Mouse (Mus musculus) embryonic facial prominence, embryonic 14.5 days (tissue): ENCODE results near the gene Snrnp35. TPM values are rescaled to one million over a fixed set of nuclear protein-coding genes. Genes with fewer than 3 reads are reported as not detected.
"Not testable (repeated sequence)": the region's sequence is repeated elsewhere in the genome, so short reads cannot be mapped to it uniquely, and the experiment has no call there.

Experiments used
- ATAC-seq: fragments of 200-750 bp; cut with Nextera tagmentation; 2 replicates; pipeline ENCODE4 v1.8.0; 2017; ENCODE audit warnings: low read depth, moderate number of reproducible peaks, moderate TSS enrichment
- DNase-seq: peaks from one replicate; pipeline ENCODE4 v3.0.0-alpha.2; 2015; ENCODE audit warnings: low spot score
- H3K27ac ChIP-seq: fragments of 300-500 bp; sonication (generic); replicated peaks from 2 replicates; pipeline ENCODE4 v1.5.1; 2014; ENCODE audit warnings: low read depth, mild to moderate bottlenecking, low read length, moderate library complexity
- H3K27me3 ChIP-seq: fragments of 300-500 bp; sonication (generic); replicated peaks from 2 replicates; pipeline ENCODE4 v1.6.1; 2014; ENCODE audit warnings: low read length; ENCODE audit not compliant: control insufficient read depth, insufficient read depth
- H3K36me3 ChIP-seq: fragments of 300-500 bp; sonication (generic); 2 replicates; pipeline ENCODE4 v1.6.1; 2014; ENCODE audit warnings: low read length, mixed read lengths; ENCODE audit not compliant: control insufficient read depth, insufficient read depth
- H3K4me1 ChIP-seq: fragments of 300-500 bp; sonication (generic); 2 replicates; pipeline ENCODE4 v1.6.1; 2014; ENCODE audit warnings: antibody characterized with exemption, low read length; ENCODE audit not compliant: control insufficient read depth, insufficient read depth
- H3K4me2 ChIP-seq: fragments of 300-500 bp; sonication (generic); 2 replicates; pipeline ENCODE4 v1.6.1; 2014; ENCODE audit warnings: low read depth, mild to moderate bottlenecking, low read length, moderate library complexity, mixed read lengths
- H3K4me3 ChIP-seq: fragments of 300-500 bp; sonication (generic); 2 replicates; pipeline ENCODE4 v1.5.1; 2014; ENCODE audit warnings: low read depth, mild to moderate bottlenecking, low read length
- H3K9ac ChIP-seq: fragments of 300-500 bp; sonication (generic); 2 replicates; pipeline ENCODE4 v1.6.1; 2014; ENCODE audit warnings: low read depth, mild to moderate bottlenecking, low read length, moderate library complexity, mixed read lengths
- H3K9me3 ChIP-seq: fragments of 300-500 bp; sonication (generic); 2 replicates; pipeline ENCODE4 v1.6.1; 2016; ENCODE audit warnings: low read length; ENCODE audit not compliant: control insufficient read depth
- WGBS: fragments of 180-500 bp; shearing (Covaris S2); extraction: QIAGEN DNeasy Blood & Tissue Kit; methylation state at CpG from one replicate; pipeline ENCODE4 v1.1.7; 2014; 5-methylcytosine and 5-hydroxymethylcytosine counted together
- polyA plus RNA-seq: library from polyadenylated mRNA; unstranded; fragments of >200 nt; fragmentation: Nextera tagmentation; extraction: Ambion mirVana; gene quantifications from 2 replicates; pipeline ENCODE4 v1.2.1, GENCODE M21; 2014

Gene Snrnp35
- polyA plus RNA-seq, 1 experiment from 2014 or later = 11.0 TPM

DNA sequence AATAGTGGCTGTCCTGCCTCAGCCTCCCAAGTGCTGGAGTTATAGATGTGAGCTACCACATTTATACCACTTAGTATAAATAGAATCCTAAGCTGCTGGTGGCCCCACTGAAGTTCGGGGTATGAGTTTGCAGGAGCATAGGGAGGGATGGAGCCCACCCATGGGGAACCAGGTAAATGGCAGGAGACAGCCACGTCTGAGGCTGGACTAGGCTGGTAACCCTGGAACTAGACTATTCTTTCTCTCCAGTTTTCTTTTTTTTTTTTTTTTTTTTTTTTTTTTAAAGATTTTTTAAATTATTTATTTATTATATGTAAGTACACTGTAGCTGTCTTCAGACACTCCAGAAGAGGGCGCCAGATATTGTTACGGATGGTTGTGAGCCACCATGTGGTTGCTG is 17.1 kb downstream of the Snrnp35 start:
- not testable (repeated sequence) for H3K27ac ChIP-seq, H3K4me3 ChIP-seq, H3K27me3 ChIP-seq, H3K4me2 ChIP-seq, H3K9ac ChIP-seq, H3K9me3 ChIP-seq, H3K4me1 ChIP-seq, ATAC-seq, DNase-seq
- 77% methylated on average over 2 of the region's 4 CpGs for WGBS
- H3K36me3 ChIP-seq = peaks cover 67% of the 10 kb centered on the region

DNA sequence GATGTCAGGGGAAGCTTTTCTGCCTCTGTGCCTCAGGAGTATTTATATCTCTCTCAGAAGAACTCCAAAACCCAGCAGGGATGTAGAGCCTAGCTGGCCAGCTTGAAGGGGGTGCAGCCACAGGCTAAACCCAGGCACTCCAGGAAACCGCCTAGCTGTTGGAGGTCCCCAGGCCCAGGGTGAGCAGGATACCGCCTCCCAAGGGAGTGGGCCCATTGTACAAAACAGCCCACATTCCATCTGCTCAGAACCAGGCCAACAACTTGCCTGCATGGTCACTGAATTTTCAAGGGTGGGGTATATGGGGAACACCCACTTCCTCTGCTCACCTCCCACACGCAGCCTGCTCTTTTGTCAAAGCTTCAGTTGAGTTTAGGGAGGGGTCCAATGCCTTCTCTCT is 17.6 kb downstream of the Snrnp35 start:
- Histone ChIP-seq H3K27me3 (no peaks in the 10 kb centered on the region), H3K4me1 (no peaks in the 10 kb centered on the region), H3K9ac (no peak overlapping the region), H3K27ac (no peak overlapping the region), H3K36me3 (peaks cover 64% of the 10 kb centered on the region), H3K4me3 (no peak overlapping the region), H3K9me3 (no peaks in the 10 kb centered on the region), H3K4me2 (no peak overlapping the region)
- 88% methylated on average over 3 of the region's 3 CpGs for WGBS
- DNase-seq (no peak), ATAC-seq (no peak)

DNA sequence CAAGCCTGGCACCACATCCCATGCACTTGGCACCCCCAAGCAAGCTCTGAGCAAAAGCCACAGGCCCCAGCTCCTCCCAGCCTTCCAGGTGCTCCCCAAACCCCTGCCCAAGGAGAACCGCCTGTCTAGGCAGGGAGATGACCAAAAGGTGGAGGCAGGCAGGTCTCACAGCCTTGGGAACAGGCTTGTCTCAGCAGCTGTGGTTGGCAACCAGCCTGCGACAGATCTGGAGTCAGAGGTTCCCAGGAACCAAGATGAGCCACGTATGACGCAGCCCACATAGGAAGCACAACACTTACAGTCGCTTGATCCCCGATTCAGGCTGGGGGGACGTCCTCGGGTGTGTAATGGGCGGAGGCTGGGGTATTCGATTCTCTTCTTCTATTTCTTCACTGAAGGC is 18.6 kb downstream of the Snrnp35 start:
- 91% methylated on average over 10 of the region's 10 CpGs for WGBS
- peaks cover 58% of the 10 kb centered on the region for H3K36me3 ChIP-seq
- no peaks in the 10 kb centered on the region for H3K4me1 ChIP-seq
- no peak overlapping the region for H3K9ac ChIP-seq
- H3K27ac ChIP-seq = no peak overlapping the region
- DNase-seq (no peak), ATAC-seq (no peak)
- no peak overlapping the region for H3K4me2 ChIP-seq
- H3K9me3 ChIP-seq = no peaks in the 10 kb centered on the region
- no peaks in the 10 kb centered on the region for H3K27me3 ChIP-seq
- H3K4me3 ChIP-seq = no peak overlapping the region

DNA sequence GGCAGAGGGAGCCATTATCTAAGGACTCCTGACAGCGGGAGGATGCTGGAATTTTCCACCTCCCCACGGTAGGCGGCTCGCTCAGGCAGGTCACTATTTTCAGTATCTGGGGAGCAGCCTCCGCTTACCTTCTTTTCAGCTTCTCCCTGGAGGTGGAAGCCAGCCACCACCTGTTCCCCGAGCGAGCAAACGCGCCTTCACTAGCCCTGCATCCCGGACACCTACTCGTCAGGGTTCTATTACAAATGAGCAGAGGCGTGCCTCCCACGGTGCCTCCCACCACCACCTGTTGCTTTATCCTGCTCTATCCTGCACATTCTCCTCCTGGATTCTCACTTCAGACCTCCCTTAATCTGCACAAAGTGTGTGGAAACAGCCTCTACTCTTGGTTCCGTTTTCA is 20.8 kb downstream of the Snrnp35 start:
- DNase-seq (no peak), ATAC-seq (no peak)
- no peaks in the 10 kb centered on the region for H3K4me1 ChIP-seq
- no peak overlapping the region for H3K27ac ChIP-seq
- no peaks in the 10 kb centered on the region for H3K9me3 ChIP-seq
- no peak overlapping the region for H3K4me3 ChIP-seq
- no peaks in the 10 kb centered on the region for H3K27me3 ChIP-seq
- WGBS = 54% methylated on average over 14 of the region's 14 CpGs
- H3K4me2 ChIP-seq = no peak overlapping the region
- H3K9ac ChIP-seq = no peak overlapping the region
- H3K36me3 ChIP-seq = peaks cover 51% of the 10 kb centered on the region

DNA sequence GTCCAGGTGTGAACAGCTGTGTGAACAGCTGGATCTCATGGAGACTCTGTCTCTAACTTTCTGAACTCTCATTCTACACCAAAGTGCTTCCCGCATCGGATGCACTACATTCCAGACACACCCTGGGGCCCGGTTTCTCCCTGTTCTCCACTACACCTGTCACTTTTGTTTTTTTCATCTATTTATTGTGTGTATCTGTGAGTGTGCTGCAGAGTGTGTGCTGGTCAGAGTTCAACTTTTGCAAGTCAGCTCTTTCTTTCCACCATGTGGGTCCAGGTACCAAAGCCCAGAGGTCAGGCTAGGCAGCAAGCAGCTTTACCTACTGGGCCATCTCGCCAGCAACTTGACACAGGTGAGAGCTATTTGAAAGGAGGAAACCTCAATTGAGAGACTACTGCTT is 22.3 kb downstream of the Snrnp35 start:
- H3K36me3 ChIP-seq = peaks cover 43% of the 10 kb centered on the region
- DNase-seq (no peak), ATAC-seq (no peak)
- no peak overlapping the region for H3K4me2 ChIP-seq
- 86% methylated on average over 4 of the region's 4 CpGs for WGBS
- no peak overlapping the region for H3K9ac ChIP-seq
- H3K27me3 ChIP-seq = no peaks in the 10 kb centered on the region
- no peak overlapping the region for H3K27ac ChIP-seq
- H3K4me1 ChIP-seq = no peaks in the 10 kb centered on the region
- H3K9me3 ChIP-seq = no peaks in the 10 kb centered on the region
- no peak overlapping the region for H3K4me3 ChIP-seq

DNA sequence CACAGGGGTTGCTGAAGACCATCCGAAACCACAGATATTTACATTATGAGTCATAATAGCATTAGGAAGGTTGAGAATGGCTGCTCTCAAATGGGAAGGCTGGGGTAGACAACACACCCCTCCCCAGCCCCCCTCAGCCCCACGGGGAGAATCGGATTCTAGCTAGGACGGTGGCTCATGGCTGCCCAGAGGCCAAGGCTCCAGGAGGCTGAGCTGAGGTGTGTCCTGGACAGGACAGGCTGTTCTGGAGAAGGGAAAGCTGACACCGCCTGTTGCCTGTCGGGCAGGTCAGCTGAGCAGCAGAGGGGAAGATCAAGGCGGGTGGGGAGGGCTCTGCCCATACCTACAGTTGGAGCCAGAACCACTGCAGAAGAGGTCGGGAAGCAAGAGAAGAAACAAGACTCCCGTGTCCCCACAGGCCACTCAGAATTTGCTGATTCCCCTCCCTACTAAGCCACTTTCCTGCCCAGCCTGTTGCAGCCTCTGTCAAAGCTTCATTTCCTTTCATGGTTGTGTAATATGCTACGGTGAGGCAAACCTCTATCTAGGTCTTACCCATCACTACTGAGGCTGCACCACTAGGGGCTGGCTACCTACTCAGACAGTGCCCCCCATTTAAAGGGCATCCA is 23.9 kb downstream of the Snrnp35 start:
- Histone ChIP-seq H3K4me3 (no peak overlapping the region), H3K36me3 (peaks cover 39% of the 10 kb centered on the region), H3K9me3 (no peaks in the 10 kb centered on the region), H3K27ac (0 out of 2 replicates have a peak overlapping the region, but pooled peaks have one; percentile 10), H3K4me1 (no peaks in the 10 kb centered on the region), H3K9ac (peak overlapping the region; percentile 45; the same call in 1 of the 2 replicates), H3K27me3 (no peaks in the 10 kb centered on the region), H3K4me2 (no peak overlapping the region)
- WGBS = 38% methylated on average over 10 of the region's 10 CpGs
- ATAC-seq (peak; percentile 56), DNase-seq (peak; percentile 41)

DNA sequence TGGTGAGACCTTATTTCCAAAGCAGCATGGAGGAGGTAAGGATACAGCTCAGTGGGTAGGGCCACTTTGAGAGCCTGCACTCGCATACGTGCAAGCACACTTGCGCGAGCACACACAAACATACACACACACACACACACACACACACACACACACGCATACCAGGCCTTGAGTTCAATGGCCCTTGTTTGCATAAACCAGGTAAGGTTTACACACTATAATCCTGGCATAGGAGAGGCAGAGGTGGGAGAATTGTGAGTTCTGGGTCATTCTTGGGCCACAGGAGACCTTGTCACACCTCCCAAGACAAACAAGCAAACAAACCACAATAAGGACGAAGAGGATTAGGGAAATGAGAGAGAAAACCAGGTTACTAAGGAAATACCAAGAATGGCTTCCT is 26.3 kb downstream of the Snrnp35 start:
- no peak for DNase-seq
- H3K9me3 ChIP-seq = no peaks in the 10 kb centered on the region
- no peaks in the 10 kb centered on the region for H3K27me3 ChIP-seq
- no peak overlapping the region for H3K9ac ChIP-seq
- peaks cover 44% of the 10 kb centered on the region for H3K36me3 ChIP-seq
- WGBS = 97% methylated on average over 6 of the region's 6 CpGs
- no peak overlapping the region for H3K4me3 ChIP-seq
- H3K27ac ChIP-seq = no peak overlapping the region
- no peak overlapping the region for H3K4me2 ChIP-seq
- ATAC-seq = no peak
- H3K4me1 ChIP-seq = no peaks in the 10 kb centered on the region

DNA sequence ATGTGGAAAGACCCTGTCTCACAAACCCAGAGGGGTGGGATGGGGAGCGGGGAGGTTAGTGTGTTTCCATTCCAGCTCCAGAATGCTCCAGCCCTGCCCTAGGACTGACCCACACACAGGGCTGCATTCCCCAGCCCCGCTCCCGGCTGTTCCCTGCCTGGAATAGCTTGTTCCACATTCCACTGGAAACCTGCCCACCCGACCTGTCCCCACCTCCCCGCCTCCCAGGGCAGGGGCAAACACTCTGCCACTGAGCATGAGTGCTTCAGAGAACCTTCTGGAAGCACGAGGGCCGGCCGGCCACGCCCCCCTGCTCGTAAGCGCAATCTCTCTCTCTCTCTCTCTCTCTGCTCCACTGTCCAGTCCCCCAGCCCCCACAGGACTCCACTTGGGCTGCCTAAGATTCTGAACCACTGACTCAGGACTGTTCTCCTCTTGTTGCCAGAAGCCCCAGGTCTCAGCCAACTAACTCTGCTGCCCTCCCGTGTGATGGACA is 26.9 kb downstream of the Snrnp35 start:
- no peaks in the 10 kb centered on the region for H3K4me1 ChIP-seq
- no peak overlapping the region for H3K4me2 ChIP-seq
- H3K27ac ChIP-seq = no peak overlapping the region
- WGBS = 60% methylated on average over 12 of the region's 12 CpGs
- peaks cover 43% of the 10 kb centered on the region for H3K36me3 ChIP-seq
- no peak overlapping the region for H3K9ac ChIP-seq
- DNase-seq (peak; percentile 31), ATAC-seq (peak; percentile 73)
- H3K27me3 ChIP-seq = no peaks in the 10 kb centered on the region
- H3K9me3 ChIP-seq = no peaks in the 10 kb centered on the region
- H3K4me3 ChIP-seq = no peak overlapping the region

DNA sequence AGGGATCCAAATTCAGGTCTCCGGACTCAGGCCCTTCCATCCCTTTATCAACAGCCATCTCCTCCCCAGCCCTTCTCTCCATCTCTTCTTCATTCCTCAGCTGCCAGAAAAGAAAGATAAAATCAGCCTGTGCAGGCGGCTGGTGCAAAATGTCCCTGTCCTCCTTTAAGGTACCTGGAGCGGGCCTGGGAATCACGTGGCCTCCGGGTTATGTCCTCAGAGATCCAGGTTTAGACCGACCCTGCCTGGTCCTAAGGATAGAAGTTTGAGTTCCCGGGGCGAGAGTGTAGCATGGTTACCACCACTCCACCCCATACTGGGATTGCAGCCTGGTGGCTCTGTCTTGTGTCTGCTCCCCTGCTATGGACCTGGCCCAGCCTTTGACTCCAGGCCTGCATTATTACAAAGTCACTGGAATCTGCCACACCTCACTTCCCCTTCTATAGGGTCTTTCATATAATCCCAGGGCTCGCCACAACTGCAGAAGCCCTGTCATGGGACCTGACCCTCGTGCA is 27.7 kb downstream of the Snrnp35 start:
- WGBS = 83% methylated on average over 10 of the region's 10 CpGs
- no peak overlapping the region for H3K4me3 ChIP-seq
- no peaks in the 10 kb centered on the region for H3K27me3 ChIP-seq
- peak overlapping the region; percentile 10; the same call in 1 of the 2 replicates for H3K27ac ChIP-seq
- DNase-seq (no peak), ATAC-seq (no peak)
- H3K4me2 ChIP-seq = no peak overlapping the region
- no peaks in the 10 kb centered on the region for H3K4me1 ChIP-seq
- peaks cover 48% of the 10 kb centered on the region for H3K36me3 ChIP-seq
- no peak overlapping the region for H3K9ac ChIP-seq
- no peaks in the 10 kb centered on the region for H3K9me3 ChIP-seq
